Mouse (Mus musculus) CD4-positive, CD25-positive, alpha-beta regulatory T cell, adult 4 months (primary cell): ENCODE data around the gene H2al1n. TPM values are rescaled to one million over a fixed set of nuclear protein-coding genes. Genes with fewer than 3 reads are reported as not detected.
"Not testable (repeated sequence)": the region's sequence is repeated elsewhere in the genome, so short reads cannot be mapped to it uniquely, and the experiment has no call there.

Experiments used
- ATAC-seq: one replicate; pipeline ENCODE4 v1.8.0; 2017
- polyA plus RNA-seq, 2 experiments: library from polyadenylated mRNA; unstranded; fragments of 100-300 nt; shearing (Covaris generic); gene quantifications; one replicate each; pipeline ENCODE4 v1.2.1; 2017

H2al1n gene
- not detected for polyA plus RNA-seq

DNA sequence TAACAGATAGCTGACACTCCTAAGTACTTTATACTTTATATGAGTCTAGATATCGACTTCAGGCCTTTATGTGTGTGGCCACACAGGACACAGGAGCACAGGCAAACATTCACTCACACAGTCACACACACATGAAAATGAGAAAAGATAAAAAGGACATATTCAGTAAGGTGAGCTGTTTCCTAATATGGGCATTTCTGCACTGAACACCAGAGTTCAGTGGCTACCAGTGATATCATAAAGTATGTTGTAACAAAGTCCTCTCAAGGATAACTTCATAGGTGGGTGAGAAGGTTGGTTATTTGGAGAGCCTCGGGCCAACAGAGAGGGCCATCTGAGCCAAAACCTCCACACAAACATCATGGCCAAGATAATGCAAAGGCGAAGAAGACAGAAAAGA, at the start of gene H2al1n:
TSS of gene H2al1n (plus strand) at position 301 of the 400 bp plus-strand sequence.
- not testable (repeated sequence) for ATAC-seq

DNA sequence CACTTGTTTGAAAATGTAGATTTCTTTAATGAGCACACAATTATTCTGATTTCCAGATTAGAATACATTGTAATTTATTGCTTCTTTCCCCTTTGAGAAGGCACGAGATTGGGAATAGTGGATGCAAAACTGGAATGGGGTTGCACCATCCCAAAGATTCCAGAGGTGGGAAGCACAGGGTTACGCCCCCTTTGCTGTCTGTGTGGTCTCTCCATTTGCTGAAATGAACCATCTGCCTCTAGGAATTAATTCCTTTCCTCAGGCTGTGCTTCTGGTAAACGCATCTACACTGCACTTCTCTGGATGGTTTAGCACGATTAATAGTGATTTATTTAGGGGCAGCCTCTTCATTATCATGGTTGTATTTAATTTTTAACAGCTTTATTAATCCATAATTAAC, 11.7 kb upstream of the H2al1n start:
- no peak for ATAC-seq

DNA sequence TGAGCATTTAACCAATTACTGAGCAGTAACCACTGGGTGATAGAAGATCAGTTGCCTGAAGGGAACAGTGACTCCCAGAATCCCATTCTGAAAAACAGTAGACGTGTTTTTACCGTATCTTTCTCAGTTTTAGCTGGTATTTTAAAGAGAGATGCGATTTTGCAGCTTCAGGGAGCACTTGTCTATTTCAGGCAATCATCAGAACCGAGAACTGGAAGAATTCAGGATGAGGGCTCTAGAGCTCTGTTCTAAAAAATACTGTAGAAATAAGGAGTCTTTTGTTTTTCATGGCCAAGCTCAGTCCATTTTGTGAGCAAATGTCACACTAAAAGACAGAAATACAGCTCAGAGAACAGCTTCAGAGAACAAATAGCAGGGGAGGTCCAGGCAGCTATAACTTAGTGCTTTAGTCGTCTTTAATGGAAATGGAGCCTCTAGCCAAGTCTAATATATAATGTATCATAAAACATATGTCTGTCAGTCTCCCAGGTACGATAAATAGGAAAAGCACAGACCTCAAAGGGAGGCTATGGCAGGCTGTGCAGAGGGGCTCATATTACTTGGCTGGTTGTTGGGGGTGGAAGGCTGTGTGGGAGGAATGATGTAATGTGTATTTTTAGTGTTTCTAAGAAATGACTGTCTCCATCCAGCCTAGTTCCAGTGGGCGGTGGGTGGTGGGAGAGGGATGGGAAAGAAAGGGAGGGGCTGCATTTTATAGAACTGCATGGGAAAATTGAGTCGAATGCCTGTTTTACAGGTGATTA, 4.7 kb upstream of the H2al1n start:
- ATAC-seq, result no peak

DNA sequence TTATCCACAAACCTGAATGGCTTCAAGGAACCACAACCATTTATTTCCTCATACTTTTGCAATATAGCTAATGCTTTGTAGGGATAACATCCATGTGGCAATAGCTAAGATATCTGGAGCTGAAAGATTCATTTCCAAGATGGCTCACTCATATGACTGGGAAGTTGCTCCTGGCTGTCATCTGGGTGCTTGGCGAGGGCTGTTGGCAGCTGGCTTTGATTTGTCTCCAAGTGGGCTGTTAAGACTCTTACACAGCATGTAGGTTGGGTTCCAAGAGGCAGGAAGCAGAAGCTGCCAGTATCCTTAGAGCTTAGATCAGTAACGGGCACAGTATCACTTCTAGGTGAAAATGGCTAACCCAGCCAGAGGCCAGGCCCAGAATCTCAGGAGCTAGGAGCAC, 18.3 kb downstream of the H2al1n start:
- no peak for ATAC-seq

DNA sequence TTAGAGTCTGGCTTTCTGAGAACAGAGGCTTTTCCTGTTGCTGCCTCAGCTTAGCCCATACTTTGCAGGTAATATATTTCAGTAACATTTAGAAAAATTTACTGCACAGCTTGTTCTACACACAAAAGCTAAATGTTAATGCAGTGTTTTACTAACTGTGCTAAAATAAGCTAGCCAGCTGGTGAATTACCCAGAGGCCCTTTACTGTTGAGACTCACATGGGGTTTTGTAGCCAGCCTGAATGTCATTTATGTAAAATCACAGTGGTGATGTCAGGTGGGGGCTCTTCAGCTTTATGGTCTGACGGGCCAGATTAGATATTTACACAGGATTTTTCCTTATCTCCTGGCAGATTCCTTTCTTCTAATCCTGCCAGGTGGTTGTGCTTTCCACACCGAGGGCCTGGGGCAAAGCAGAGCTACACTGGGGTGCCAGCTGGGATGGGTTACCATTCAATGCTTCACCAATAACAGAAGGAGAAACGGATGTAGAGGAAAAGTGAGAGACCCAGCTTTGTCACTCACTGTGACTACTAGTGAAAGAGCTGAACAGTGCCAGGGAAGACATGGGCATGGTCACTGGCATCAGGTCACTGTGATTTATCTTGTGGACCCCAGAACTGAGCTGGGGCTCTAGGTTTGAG, 48.8 kb downstream of the H2al1n start:
- ATAC-seq, result no peak
